Mouse (Mus musculus): Measurements from ENCODE around the gene Dnm1. TPM values are rescaled to one million over a fixed set of nuclear protein-coding genes. Genes with fewer than 3 reads are reported as not detected.
A peak's percentile ranks its signal among the peaks of the same experiment; 100 is the strongest.

Gene Dnm1
- total and polyA plus RNA-seq, 2 experiments, result 0.09 to 0.60 TPM

GRCm38 (mm10) chr2:32316887-32317656 lies 36.1 kb downstream of the Dnm1 start:
- no peaks in the 10 kb centered on the region for H3K36me3 ChIP-seq (ENCODE audit: control insufficient read depth, insufficient read depth, low read length)
- H3K79me2 ChIP-seq (ENCODE audit: control insufficient read depth, insufficient read depth, low read length), result no peaks in the 10 kb centered on the region
- no peak for DNase-seq (ENCODE audit: extremely low read depth, low read depth, low spot score)
- WGBS, result 83% methylated on average over 20 of the region's 20 CpGs
- no peaks in the 10 kb centered on the region for H3K27me3 ChIP-seq (ENCODE audit: control insufficient read depth, insufficient read depth, low read length)
- no peaks in the 10 kb centered on the region for H3K4me1 ChIP-seq (ENCODE audit: control insufficient read depth, insufficient read depth, low read length)
- H3K27ac ChIP-seq (replicated peaks; ENCODE audit: insufficient read depth, low read depth, low read length), result no peak overlapping the region
- no peak for TF ChIP-seq POLR2A (IDR thresholded peaks at IDR 0.05; ENCODE audit: extremely low read depth, insufficient read depth, low read length)
- TF ChIP-seq CTCF (IDR thresholded peaks at IDR 0.05; ENCODE audit: low read depth, low read length), result no peak
- H3K9ac ChIP-seq (ENCODE audit: low read depth, low read length), result no peak overlapping the region
- no peak overlapping the region for H3K4me3 ChIP-seq (ENCODE audit: insufficient read depth, low read depth, low read length)

GRCm38 (mm10) chr2:32315751-32316150 lies 37.4 kb downstream of the Dnm1 start:
- H3K9ac ChIP-seq (ENCODE audit: low read depth, low read length), result no peak overlapping the region
- no peak overlapping the region for H3K4me3 ChIP-seq (ENCODE audit: insufficient read depth, low read depth, low read length)
- no peaks in the 10 kb centered on the region for H3K79me2 ChIP-seq (ENCODE audit: control insufficient read depth, insufficient read depth, low read length)
- no peak for DNase-seq (ENCODE audit: extremely low read depth, low read depth, low spot score)
- no peaks in the 10 kb centered on the region for H3K36me3 ChIP-seq (ENCODE audit: control insufficient read depth, insufficient read depth, low read length)
- no peak overlapping the region for H3K27ac ChIP-seq (replicated peaks; ENCODE audit: insufficient read depth, low read depth, low read length)
- H3K4me1 ChIP-seq (ENCODE audit: control insufficient read depth, insufficient read depth, low read length), result peaks cover 6% of the 10 kb centered on the region
- WGBS, result 51% methylated on average over 8 of the region's 8 CpGs
- H3K27me3 ChIP-seq (ENCODE audit: control insufficient read depth, insufficient read depth, low read length), result no peaks in the 10 kb centered on the region
- TF ChIP-seq POLR2A (IDR thresholded peaks at IDR 0.05; ENCODE audit: extremely low read depth, insufficient read depth, low read length) (no peak), CTCF (IDR thresholded peaks at IDR 0.05; ENCODE audit: low read depth, low read length) (no peak)

- Histone ChIP-seq H3K27ac (replicated peaks; ENCODE audit: insufficient read depth, low read depth, low read length) (no peak overlapping the region), H3K4me1 (ENCODE audit: control insufficient read depth, insufficient read depth, low read length) (peaks cover 6% of the 10 kb centered on the region), H3K9ac (ENCODE audit: low read depth, low read length) (no peak overlapping the region), H3K36me3 (ENCODE audit: control insufficient read depth, insufficient read depth, low read length) (no peaks in the 10 kb centered on the region), H3K27me3 (ENCODE audit: control insufficient read depth, insufficient read depth, low read length) (no peaks in the 10 kb centered on the region), H3K4me3 (ENCODE audit: insufficient read depth, low read depth, low read length) (no peak overlapping the region), H3K79me2 (ENCODE audit: control insufficient read depth, insufficient read depth, low read length) (no peaks in the 10 kb centered on the region)
- DNase-seq (ENCODE audit: extremely low read depth, low read depth, low spot score), result no peak
- TF ChIP-seq CTCF (IDR thresholded peaks at IDR 0.05; ENCODE audit: low read depth, low read length) (no peak), POLR2A (IDR thresholded peaks at IDR 0.05; ENCODE audit: extremely low read depth, insufficient read depth, low read length) (no peak)
- WGBS, result 91% methylated on average over 14 of the region's 14 CpGs
These were observed 38.3 kb downstream of the Dnm1 start for GRCm38 (mm10) chr2:32314831-32315230.

GRCm38 (mm10) chr2:32312318-32312964 lies 40.7 kb downstream of the Dnm1 start:
- 6% methylated on average over 56 of the region's 56 CpGs for WGBS
- H3K27me3 ChIP-seq (ENCODE audit: control insufficient read depth, insufficient read depth, low read length), result no peaks in the 10 kb centered on the region
- TF ChIP-seq CTCF (IDR thresholded peaks at IDR 0.05; ENCODE audit: low read depth, low read length) (no peak), POLR2A (IDR thresholded peaks at IDR 0.05; ENCODE audit: extremely low read depth, insufficient read depth, low read length) (no peak)

GRCm38 (mm10) chr2:32311443-32312317 lies 41.5 kb downstream of the Dnm1 start:
- peaks cover 6% of the 10 kb centered on the region for H3K4me1 ChIP-seq (ENCODE audit: control insufficient read depth, insufficient read depth, low read length)
- TF ChIP-seq CTCF (IDR thresholded peaks at IDR 0.05; ENCODE audit: low read depth, low read length), result no peak
- TF ChIP-seq POLR2A (IDR thresholded peaks at IDR 0.05; ENCODE audit: extremely low read depth, insufficient read depth, low read length), result no peak
- DNase-seq (ENCODE audit: extremely low read depth, low read depth, low spot score), result no peak
- no peak overlapping the region for H3K27ac ChIP-seq (replicated peaks; ENCODE audit: insufficient read depth, low read depth, low read length)
- no peaks in the 10 kb centered on the region for H3K36me3 ChIP-seq (ENCODE audit: control insufficient read depth, insufficient read depth, low read length)
- H3K27me3 ChIP-seq (ENCODE audit: control insufficient read depth, insufficient read depth, low read length), result no peaks in the 10 kb centered on the region
- H3K4me3 ChIP-seq (ENCODE audit: insufficient read depth, low read depth, low read length), result peak overlapping the region; percentile 22; the same call in 1 of the 2 replicates
- 20% methylated on average over 33 of the region's 42 CpGs for WGBS
- H3K79me2 ChIP-seq (ENCODE audit: control insufficient read depth, insufficient read depth, low read length), result no peaks in the 10 kb centered on the region
- H3K9ac ChIP-seq (ENCODE audit: low read depth, low read length), result peak overlapping the region; percentile 17; the same call in 1 of the 2 replicates

More at GRCm38 (mm10) chr2:32312318-32312964, 40.7 kb downstream of the Dnm1 start:
- DNase-seq (ENCODE audit: extremely low read depth, low read depth, low spot score), result peak; percentile 26
- Histone ChIP-seq H3K27ac (replicated peaks; ENCODE audit: insufficient read depth, low read depth, low read length) (no peak overlapping the region), H3K79me2 (ENCODE audit: control insufficient read depth, insufficient read depth, low read length) (no peaks in the 10 kb centered on the region), H3K4me1 (ENCODE audit: control insufficient read depth, insufficient read depth, low read length) (peaks cover 6% of the 10 kb centered on the region), H3K36me3 (ENCODE audit: control insufficient read depth, insufficient read depth, low read length) (no peaks in the 10 kb centered on the region), H3K4me3 (ENCODE audit: insufficient read depth, low read depth, low read length) (peak overlapping the region; percentile 22; the same call in 1 of the 2 replicates), H3K9ac (ENCODE audit: low read depth, low read length) (peak overlapping the region; percentile 35; the same call in 1 of the 2 replicates)
